Mouse (Mus musculus): Measurements from ENCODE around the gene Eps15. TPM values are rescaled to one million over a fixed set of nuclear protein-coding genes. Genes with fewer than 3 reads are reported as not detected.

Eps15 gene
- total RNA-seq, 2 experiments from 2014 or later = 99.9 to 149 TPM

DNA sequence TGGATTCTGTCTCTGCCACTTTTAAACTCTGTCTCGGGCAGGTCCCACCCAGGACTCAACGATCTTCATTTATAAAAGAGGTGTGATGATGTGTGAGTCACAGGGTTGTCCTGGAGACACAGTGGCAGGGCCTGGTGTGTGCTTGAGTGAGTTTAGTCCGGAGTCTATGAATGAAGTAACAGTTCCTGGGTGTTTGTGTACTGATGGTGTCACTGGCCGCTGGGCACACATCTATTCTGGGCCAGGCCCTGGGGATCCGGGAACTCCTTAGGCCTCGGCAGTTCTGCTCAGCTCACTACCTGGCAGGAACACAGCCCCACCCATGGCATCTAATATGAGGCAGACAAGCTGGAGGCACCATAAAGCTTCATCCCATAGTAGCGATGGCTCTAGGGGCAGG is 141.5 kb downstream of the Eps15 start:
- no peak for ATAC-seq (replicated peaks; ENCODE audit: low FRiP score, low TSS enrichment, poor library complexity, severe bottlenecking)

DNA sequence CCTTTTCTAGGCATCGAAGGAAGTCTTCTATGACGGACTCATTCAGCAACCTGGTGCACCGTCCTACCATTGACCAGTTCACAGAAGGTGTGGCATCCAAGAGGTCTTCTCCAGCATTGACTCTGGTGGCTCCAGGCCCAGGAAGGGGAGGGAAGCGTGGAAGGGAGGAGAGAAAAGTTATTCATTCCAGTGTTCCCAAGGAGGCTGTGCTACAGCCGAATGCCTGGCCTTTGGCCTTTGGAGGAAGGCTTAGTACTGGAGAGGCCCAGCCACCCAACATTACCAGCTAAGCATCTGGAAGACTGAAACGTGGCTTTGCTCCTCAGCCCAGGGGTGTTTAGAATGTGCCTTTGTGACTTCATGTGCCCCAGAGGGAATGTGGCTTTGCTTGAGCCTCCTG is 142.4 kb downstream of the Eps15 start:
- ATAC-seq (replicated peaks; ENCODE audit: low FRiP score, low TSS enrichment, poor library complexity, severe bottlenecking) = no peak

DNA sequence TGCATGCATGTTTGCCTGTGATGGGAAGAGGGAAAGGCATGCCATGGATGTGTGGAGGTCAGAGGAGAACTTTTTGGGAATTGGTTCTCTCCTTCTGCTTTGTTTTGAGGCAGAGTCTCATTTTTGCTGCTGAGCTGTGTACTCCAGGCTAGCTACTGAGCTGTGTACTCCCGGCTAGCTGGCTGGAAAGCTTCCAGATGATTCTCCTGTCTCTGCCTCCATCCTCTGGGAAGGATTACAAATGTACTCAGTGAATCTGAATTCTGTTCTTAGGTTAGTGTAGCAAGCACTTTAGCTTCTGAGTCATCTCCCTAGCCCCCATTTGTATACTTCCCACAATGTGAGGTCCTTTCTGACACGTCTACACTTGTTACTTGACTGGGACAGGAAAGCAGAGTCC is 143.4 kb downstream of the Eps15 start:
- no peak for ATAC-seq (replicated peaks; ENCODE audit: low FRiP score, low TSS enrichment, poor library complexity, severe bottlenecking)

DNA sequence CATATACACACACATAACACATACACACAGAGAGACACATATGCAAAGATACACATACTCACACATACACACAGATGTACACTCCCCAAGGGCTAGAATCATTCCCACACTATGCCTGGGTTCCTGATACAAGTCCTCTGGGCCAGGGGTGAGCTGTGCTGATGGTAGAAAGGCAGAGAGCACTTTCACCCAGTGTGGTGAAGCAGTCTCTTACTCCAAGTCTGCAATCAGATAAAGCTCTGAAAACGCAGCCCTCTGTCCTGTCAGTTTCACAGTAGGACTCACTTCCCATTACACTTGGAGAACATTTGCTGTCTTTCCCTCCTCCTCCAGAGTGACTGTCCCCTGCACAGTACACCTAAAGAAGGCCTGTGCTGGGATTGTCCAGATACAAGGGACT is 147.0 kb downstream of the Eps15 start:
- ATAC-seq (replicated peaks; ENCODE audit: low FRiP score, low TSS enrichment, poor library complexity, severe bottlenecking) = no peak

DNA sequence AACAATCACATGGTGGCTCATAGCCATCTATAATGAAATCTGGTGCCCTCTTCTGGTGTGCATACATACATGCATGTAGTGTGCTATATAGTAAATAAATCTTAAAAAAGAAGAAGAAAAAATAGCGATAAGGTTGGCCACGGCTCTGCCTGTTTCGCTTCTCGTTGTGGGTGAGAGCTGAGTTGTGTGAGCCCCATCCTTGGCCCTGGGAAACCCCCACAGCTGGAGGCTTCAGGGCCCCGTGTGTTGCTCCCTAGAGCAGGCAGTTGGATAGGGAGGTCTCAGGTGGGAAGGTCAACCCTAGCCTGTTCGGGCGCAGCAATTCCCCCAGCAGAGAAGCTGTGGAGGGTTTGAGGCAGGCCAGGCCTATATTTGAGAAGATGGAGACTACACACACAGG is 150.2 kb downstream of the Eps15 start:
- ATAC-seq (replicated peaks; ENCODE audit: low FRiP score, low TSS enrichment, poor library complexity, severe bottlenecking) = no peak

DNA sequence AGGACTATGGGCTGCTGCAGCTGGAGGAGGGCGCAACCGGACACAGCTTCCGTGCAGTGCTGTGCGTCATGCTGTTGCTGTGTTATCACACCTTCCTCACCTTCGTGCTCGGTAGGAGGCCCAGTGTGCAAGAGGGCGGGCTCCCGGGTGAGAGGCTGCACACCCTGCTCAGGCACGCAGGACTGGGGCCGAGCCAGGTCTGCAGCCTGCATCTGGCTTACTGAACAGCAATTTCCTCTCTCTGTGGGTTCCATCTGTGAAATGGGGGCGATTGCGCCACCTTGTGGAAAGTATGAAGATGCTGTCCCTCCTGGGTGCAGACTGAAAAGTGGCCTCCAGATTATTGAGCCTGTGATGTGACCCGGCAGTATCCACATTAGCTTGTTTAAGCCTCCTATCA is 150.8 kb downstream of the Eps15 start:
- peak; percentile 85 for ATAC-seq (replicated peaks; ENCODE audit: low FRiP score, low TSS enrichment, poor library complexity, severe bottlenecking)

DNA sequence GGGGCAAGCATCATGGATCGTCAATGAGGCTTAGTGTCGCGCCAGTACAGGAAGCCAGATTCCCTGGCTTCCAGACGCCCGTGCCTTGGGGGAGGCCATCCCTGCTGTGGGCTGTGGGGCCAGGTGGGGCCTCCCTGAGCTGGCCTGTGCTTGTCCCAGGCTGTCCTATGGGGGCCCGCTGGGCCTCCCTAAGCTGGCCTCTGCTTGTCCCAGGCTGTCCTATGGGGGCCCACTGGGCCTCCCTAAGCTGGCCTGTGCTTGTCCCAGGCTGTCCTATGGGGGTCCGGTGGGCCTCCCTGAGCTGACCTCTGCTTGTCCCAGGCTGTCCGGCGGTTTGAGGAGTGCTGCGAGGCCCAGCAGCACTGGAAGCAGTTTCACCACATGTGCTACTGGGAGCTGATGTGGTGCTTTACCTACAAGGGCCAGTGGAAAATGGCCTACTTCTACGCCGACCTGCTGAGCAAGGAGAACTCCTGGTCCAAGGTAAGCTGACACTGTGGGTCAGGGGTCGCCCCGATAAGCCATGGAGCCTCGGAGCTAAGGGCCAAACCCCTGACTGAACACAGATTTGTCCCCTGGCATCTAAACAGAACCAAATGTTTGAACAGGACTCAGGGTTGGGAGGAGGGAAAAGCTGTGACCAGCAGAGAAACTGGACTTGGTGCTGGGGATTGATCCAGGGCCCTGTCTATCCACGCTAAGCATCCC is 152.8 kb downstream of the Eps15 start:
- no peak for ATAC-seq (replicated peaks; ENCODE audit: low FRiP score, low TSS enrichment, poor library complexity, severe bottlenecking)

DNA sequence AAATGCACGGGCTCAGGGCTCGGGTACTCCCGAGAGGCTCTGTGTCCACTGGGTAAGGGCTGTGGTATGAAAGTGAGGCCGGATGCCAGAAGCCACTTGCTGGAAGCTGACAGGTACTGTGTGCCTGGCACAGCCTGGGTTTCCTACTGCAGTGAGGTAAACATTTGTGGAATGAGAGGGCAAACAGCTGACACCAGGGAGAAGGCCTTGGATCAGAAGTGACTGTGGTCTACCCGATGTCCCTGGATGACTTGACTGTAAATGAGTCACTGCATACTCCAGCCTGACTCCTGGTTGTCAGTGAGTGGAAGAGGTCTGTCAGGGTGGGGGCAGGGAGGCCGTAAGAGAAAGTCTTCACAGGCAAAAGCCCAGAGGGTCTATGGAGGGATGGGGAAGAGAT is 153.6 kb downstream of the Eps15 start:
- no peak for ATAC-seq (replicated peaks; ENCODE audit: low FRiP score, low TSS enrichment, poor library complexity, severe bottlenecking)

DNA sequence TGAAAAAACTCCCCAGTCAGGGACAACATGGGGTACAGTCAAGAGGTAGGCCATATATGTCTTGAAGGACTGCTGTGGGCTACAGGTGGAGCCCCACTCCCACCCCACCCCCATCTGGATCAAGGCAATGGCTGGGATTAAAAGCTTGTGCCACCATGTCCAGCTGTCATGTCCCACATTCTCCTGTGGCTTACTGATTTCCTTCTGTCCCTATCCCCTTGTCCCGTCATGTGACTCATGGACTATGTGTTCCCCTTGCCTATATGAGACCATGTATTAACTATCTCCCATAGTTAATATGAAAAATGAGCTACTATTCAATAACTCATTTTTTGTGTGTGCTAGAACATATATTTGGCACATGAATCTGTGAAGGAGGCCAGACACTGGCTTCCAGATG is 154.2 kb downstream of the Eps15 start:
- ATAC-seq (replicated peaks; ENCODE audit: low FRiP score, low TSS enrichment, poor library complexity, severe bottlenecking) = no peak

Other genes starting within 250 kb of the Eps15 start
- 40.5 and 45.0 TPM in 2 replicates for gene Osbpl9, start 78.0 kb upstream of the Eps15 start, total RNA-seq (2014; fragmentation: Nextera tagmentation)
- gene Osbpl9, start 78.0 kb upstream of the Eps15 start, total RNA-seq (2017) = 42.8 and 57.6 TPM in 2 replicates
- 0.81 TPM in 1 of 2 replicates, not detected in the other for gene Calr4, start 45.8 kb upstream of the Eps15 start, total RNA-seq (2014; fragmentation: Nextera tagmentation)
- gene Calr4, start 45.8 kb upstream of the Eps15 start, total RNA-seq (2017) = not detected in 2 replicates
- gene Ttc39a, start 126.4 kb downstream of the Eps15 start, total RNA-seq (2014; fragmentation: Nextera tagmentation) = 3.3 and 5.1 TPM in 2 replicates
- 2.0 and 2.6 TPM in 2 replicates for gene Ttc39a, start 126.4 kb downstream of the Eps15 start, total RNA-seq (2017)
- gene Rnf11, start 204.5 kb downstream of the Eps15 start, total RNA-seq (2014; fragmentation: Nextera tagmentation) = 12.0 and 14.0 TPM in 2 replicates
- 19.0 and 27.8 TPM in 2 replicates for gene Rnf11, start 204.5 kb downstream of the Eps15 start, total RNA-seq (2017)

All from megakaryocyte-erythroid progenitor cell, adult 5-6 weeks (primary cell).